Mouse (Mus musculus): ENCODE measurements around the gene Efs.

GRCm38 (mm10) chr14:54936831-54937160 is 10.9 kb upstream of the Efs start:
- TF ChIP-seq CTCF (IDR thresholded peaks at IDR 0.05; ENCODE audit: borderline replicate concordance, insufficient read depth, low read depth, low read length) (no peak), POLR2A (IDR thresholded peaks at IDR 0.05; ENCODE audit: borderline replicate concordance, insufficient read depth, low read length) (no peak)
